Comparison of ENCODE assay signal across 9 mouse cellular contexts in the genomic region with DNA sequence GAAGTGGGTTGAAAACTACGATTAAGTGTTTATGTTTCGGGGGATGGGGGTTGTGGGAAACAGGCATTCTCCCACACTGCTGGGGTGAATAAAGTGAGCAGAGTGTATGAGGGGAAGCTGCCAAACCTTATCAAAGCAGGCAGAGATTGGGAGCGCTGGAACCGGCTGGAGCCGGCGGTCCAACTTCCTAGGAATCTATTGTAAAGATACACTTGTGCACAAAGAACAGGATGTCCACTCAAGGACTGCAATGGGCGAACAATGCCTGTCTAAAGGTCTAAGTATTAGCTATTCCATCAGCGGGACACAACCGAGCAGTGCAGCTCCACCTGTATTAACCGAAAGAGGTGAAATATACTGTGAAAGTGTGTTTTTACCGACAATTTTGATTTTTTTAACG. TPM values are rescaled to one million over a fixed set of nuclear protein-coding genes. Genes with fewer than 3 reads are reported as not detected.
DNase-seq lines count a peak whose midpoint lies in the region; ATAC-seq and TF ChIP-seq lines count a peak whose summit lies in the region.
"Had no signal": no experiment of that assay in that cellular context is flagged by ENCODE, and none has a peak within 500 bp of the region (broad histone marks: within the 10 kb centered on the region; RNA-seq: fewer than 3 reads in every experiment).

No protein-coding gene starts in this region.

- no peaks in the 10 kb centered on the region for H3K9me3 ChIP-seq in kidney, postnatal 0 days (replicated peaks; ENCODE audit: low read length)
- no peaks in the 10 kb centered on the region for H3K9me3 ChIP-seq in heart, embryonic 12.5 days (replicated peaks)
- H3K9me3 ChIP-seq in liver, embryonic 15.5 days (replicated peaks) = no peaks in the 10 kb centered on the region
- no peaks in the 10 kb centered on the region for H3K9me3 ChIP-seq in stomach, embryonic 14.5 days (ENCODE audit: control insufficient read depth, low read depth, low read length)
- H3K9me3 ChIP-seq: G1E had no signal

- no peak overlapping the region for H3K4me3 ChIP-seq in kidney, postnatal 0 days (replicated peaks; ENCODE audit: low read depth, low read length)
- H3K4me3 ChIP-seq in heart, embryonic 12.5 days = peak overlapping the region; percentile 92; the same call in 1 of the 2 replicates
- peak overlapping the region; percentile 85 for H3K4me3 ChIP-seq in liver, embryonic 15.5 days (replicated peaks)
- H3K4me3 ChIP-seq in stomach, embryonic 14.5 days (ENCODE audit: low read depth, low read length) = no peak overlapping the region; the same call in 1 of the 2 replicates

- no peaks in the 10 kb centered on the region; the same call in 1 of the 2 replicates for H3K4me1 ChIP-seq in kidney, postnatal 0 days (replicated peaks; ENCODE audit: insufficient read depth, low read length)
- H3K4me1 ChIP-seq in heart, embryonic 12.5 days (replicated peaks) = peaks cover 30% of the 10 kb centered on the region
- peaks cover 41% of the 10 kb centered on the region for H3K4me1 ChIP-seq in liver, embryonic 15.5 days (replicated peaks)
- 0 out of 2 replicates have a peak, but pooled peaks cover 7% of the 10 kb centered on the region for H3K4me1 ChIP-seq in stomach, embryonic 14.5 days (ENCODE audit: control insufficient read depth, insufficient read depth, low read length)

- H3K9ac ChIP-seq in kidney, postnatal 0 days (ENCODE audit: low read depth, low read length) = no peak overlapping the region
- H3K9ac ChIP-seq in heart, embryonic 12.5 days = peak overlapping the region; percentile 89; the same call in 1 of the 2 replicates
- no peak overlapping the region for H3K9ac ChIP-seq in liver, embryonic 15.5 days
- H3K9ac ChIP-seq in stomach, embryonic 14.5 days (replicated peaks; ENCODE audit: low read depth, low read length) = no peak overlapping the region

- ATAC-seq in kidney, postnatal 0 days (replicated peaks; ENCODE audit: low FRiP score, low read depth) = no peak
- ATAC-seq in heart, embryonic 12.5 days (ENCODE audit: insufficient number of reproducible peaks, low FRiP score) = peak; percentile 41; the same call in 1 of the 2 replicates
- ATAC-seq in liver, embryonic 15.5 days (ENCODE audit: insufficient read depth) = no peak
- ATAC-seq in stomach, embryonic 14.5 days (ENCODE audit: insufficient number of reproducible peaks, insufficient read depth, low FRiP score, low read depth) = no peak

- TF ChIP-seq CTCF in kidney, postnatal 0 days (IDR thresholded peaks at IDR 0.05; ENCODE audit: low read depth) = no peak

- WGBS in kidney, postnatal 0 days = 45% methylated on average over 12 of the region's 12 CpGs
- 27% methylated on average over 12 of the region's 12 CpGs for WGBS in heart, embryonic 12.5 days
- 40% methylated on average over 12 of the region's 12 CpGs for WGBS in liver, embryonic 15.5 days (ENCODE audit: insufficient replicate concordance)
- WGBS in stomach, embryonic 14.5 days = 48% methylated on average over 12 of the region's 12 CpGs

- no peak overlapping the region; the same call in 1 of the 2 replicates for H3K27ac ChIP-seq in kidney, postnatal 0 days
- peak overlapping the region; percentile 95 for H3K27ac ChIP-seq in heart, embryonic 12.5 days (ENCODE audit: poor library complexity, severe bottlenecking)
- no peak overlapping the region for H3K27ac ChIP-seq in liver, embryonic 15.5 days (replicated peaks)
- no peak overlapping the region for H3K27ac ChIP-seq in stomach, embryonic 14.5 days (ENCODE audit: low read length)

- H3K27me3 ChIP-seq in kidney, postnatal 0 days (ENCODE audit: insufficient read depth, low read length) = no peaks in the 10 kb centered on the region
- 0 out of 2 replicates have a peak, but pooled peaks cover 2% of the 10 kb centered on the region for H3K27me3 ChIP-seq in heart, embryonic 12.5 days (replicated peaks)
- H3K27me3 ChIP-seq in liver, embryonic 15.5 days = peaks cover 51% of the 10 kb centered on the region
- H3K27me3 ChIP-seq in stomach, embryonic 14.5 days (ENCODE audit: control insufficient read depth, insufficient read depth, low read length) = no peaks in the 10 kb centered on the region

- peak overlapping the region; percentile 87 for H3K4me2 ChIP-seq in kidney, postnatal 0 days (ENCODE audit: low read length)
- H3K4me2 ChIP-seq in heart, embryonic 12.5 days = peak overlapping the region; percentile 82
- H3K4me2 ChIP-seq in liver, embryonic 15.5 days = peak overlapping the region; percentile 99
- peak overlapping the region; percentile 70; the same call in 1 of the 2 replicates for H3K4me2 ChIP-seq in stomach, embryonic 14.5 days (replicated peaks; ENCODE audit: low read depth, low read length)

- H3K36me3 ChIP-seq in kidney, postnatal 0 days (ENCODE audit: insufficient read depth, low read length) = no peaks in the 10 kb centered on the region
- H3K36me3 ChIP-seq in heart, embryonic 12.5 days = no peaks in the 10 kb centered on the region
- H3K36me3 ChIP-seq in liver, embryonic 15.5 days (replicated peaks) = no peaks in the 10 kb centered on the region
- H3K36me3 ChIP-seq in stomach, embryonic 14.5 days (ENCODE audit: control insufficient read depth, insufficient read depth, low read length) = no peaks in the 10 kb centered on the region
- H3K36me3 ChIP-seq: G1E had no signal

- DNase-seq in kidney, postnatal 0 days (ENCODE audit: low spot score) = peak; percentile 24
- DNase-seq in kidney, postnatal 25 days = no peak
- DNase-seq in adrenal gland, adult 2 months = no peak
- DNase-seq in layer of hippocampus, adult 8-10 months (ENCODE audit: low spot score in 2 of 2) = no peak
- no peak for DNase-seq in thymus, postnatal 36 days

RNA-seq across cellular contexts. Expression of gene Bcar3, which starts 2.1 kb away (rescaled TPM):
- 18.8 and 20.7 TPM in 2 replicates for polyA plus RNA-seq in kidney, postnatal 0 days (2015; fragmentation: Nextera tagmentation; extraction: Ambion mirVana)
- 6.0 and 7.3 TPM in 2 replicates for polyA plus RNA-seq in heart, embryonic 12.5 days (2016; fragmentation: Nextera tagmentation; extraction: Ambion mirVana)
- polyA plus RNA-seq in liver, embryonic 15.5 days (2015; fragmentation: Nextera tagmentation; extraction: Ambion mirVana) = 5.2 and 6.1 TPM in 2 replicates
- 11.3 and 12.7 TPM in 2 replicates for polyA plus RNA-seq in stomach, embryonic 14.5 days (2014; fragmentation: Nextera tagmentation; extraction: Ambion mirVana)
- 10 to 100 TPM; 51.6 to 63.5 TPM for total RNA-seq in adrenal gland, adult 2 months (2021)
- 108 and 128 TPM in 2 replicates for polyA plus RNA-seq in adrenal gland, adult 2 months (2012; rRNA removed)
- total RNA-seq in layer of hippocampus, adult 8-10 months (2022) = 10 to 100 TPM in 2 of 4 experiments, 1 to 10 TPM in 2; 8.3 to 11.7 (median 10.1) TPM
- polyA plus RNA-seq: G1E had no signal

RNA-seq across cellular contexts. Expression of gene Dnttip2, which starts 17.6 kb away (rescaled TPM):
- 60.4 and 62.2 TPM in 2 replicates for polyA plus RNA-seq in kidney, postnatal 0 days (2015; fragmentation: Nextera tagmentation; extraction: Ambion mirVana)
- polyA plus RNA-seq in heart, embryonic 12.5 days (2016; fragmentation: Nextera tagmentation; extraction: Ambion mirVana) = 50.1 and 53.4 TPM in 2 replicates
- polyA plus RNA-seq in liver, embryonic 15.5 days (2015; fragmentation: Nextera tagmentation; extraction: Ambion mirVana) = 25.6 and 29.8 TPM in 2 replicates
- 72.3 and 77.6 TPM in 2 replicates for polyA plus RNA-seq in stomach, embryonic 14.5 days (2014; fragmentation: Nextera tagmentation; extraction: Ambion mirVana)
- 10 to 100 TPM; 35.4 to 63.5 TPM for total RNA-seq in adrenal gland, adult 2 months (2021)
- polyA plus RNA-seq in adrenal gland, adult 2 months (2012; rRNA removed) = 1.2 and 2.1 TPM in 2 replicates
- 10 to 100 TPM; 29.5 to 32.2 (median 31.1) TPM for total RNA-seq in layer of hippocampus, adult 8-10 months (2022)

RNA-seq across cellular contexts. Expression of gene Gclm, which starts 46.5 kb away (rescaled TPM):
- 238 and 242 TPM in 2 replicates for polyA plus RNA-seq in kidney, postnatal 0 days (2015; fragmentation: Nextera tagmentation; extraction: Ambion mirVana)
- polyA plus RNA-seq in heart, embryonic 12.5 days (2016; fragmentation: Nextera tagmentation; extraction: Ambion mirVana) = 108 and 122 TPM in 2 replicates
- 427 and 441 TPM in 2 replicates for polyA plus RNA-seq in liver, embryonic 15.5 days (2015; fragmentation: Nextera tagmentation; extraction: Ambion mirVana)
- 60.5 and 66.8 TPM in 2 replicates for polyA plus RNA-seq in stomach, embryonic 14.5 days (2014; fragmentation: Nextera tagmentation; extraction: Ambion mirVana)
- total RNA-seq in adrenal gland, adult 2 months (2021) = 10 to 100 TPM; 82.8 to 97.9 TPM
- 161 and 269 TPM in 2 replicates for polyA plus RNA-seq in adrenal gland, adult 2 months (2012; rRNA removed)
- total RNA-seq in layer of hippocampus, adult 8-10 months (2022) = 10 to 100 TPM; 80.5 to 97.3 (median 88.5) TPM

Comparison
In these comparisons a context has a peak if more than half of its experiments do, and no peak if none do; other contexts are left out.
1. H3K4me3 ChIP-seq: peak in heart, embryonic 12.5 days (single experiment) and liver, embryonic 15.5 days (single experiment); none in kidney, postnatal 0 days (single experiment) and stomach, embryonic 14.5 days (single experiment).
2. Peak in every context shown above with its lines, with median percentiles within 50 percentile points of each other: H3K4me2 ChIP-seq.